Mouse (Mus musculus) thymus, adult 2 months (tissue): ENCODE measurements at regions not wholly inside any gene's neighbourhood (a gene's known extent, or its start where the extent isn't known, plus 50 kb on each side); places are given as distances from the start of the nearest gene placed in this dataset.

ENCODE experiments used
- DNase-seq: peaks from one replicate; pipeline ENCODE4 v3.0.0; 2021
- H3K27ac ChIP-seq: fragments of 200-500 bp; 2 replicates; pipeline ENCODE4 v1.5.1; 2012; ENCODE audit warnings: low read length, control low read depth; ENCODE audit not compliant: control insufficient read depth, insufficient read depth
- H3K27me3 ChIP-seq: fragments of 200-500 bp; 2 replicates; pipeline ENCODE4 v1.6.1; 2012; ENCODE audit warnings: mild to moderate bottlenecking, low read length, moderate library complexity, mixed read lengths; ENCODE audit not compliant: control insufficient read depth, insufficient read depth
- H3K36me3 ChIP-seq: fragments of 200-500 bp; 2 replicates; pipeline ENCODE4 v1.6.1; 2012; ENCODE audit warnings: mild to moderate bottlenecking, low read length, moderate library complexity; ENCODE audit not compliant: control insufficient read depth, insufficient read depth
- H3K4me1 ChIP-seq: fragments of 200-500 bp; replicated peaks from 2 replicates; pipeline ENCODE4 v1.6.1; 2012; ENCODE audit warnings: low read length; ENCODE audit not compliant: control insufficient read depth, insufficient read depth
- H3K4me3 ChIP-seq: fragments of 200-500 bp; 2 replicates; pipeline ENCODE4 v1.5.1; 2012; ENCODE audit warnings: mild to moderate bottlenecking, low read length, control low read depth, moderate library complexity; ENCODE audit not compliant: control insufficient read depth, insufficient read depth
- CTCF ChIP-seq: fragments of 200-500 bp; IDR thresholded peaks from 2 replicates; pipeline ENCODE4 v1.5.1; 2012; ENCODE audit warnings: mild to moderate bottlenecking, control low read depth, low read length, moderate library complexity, borderline replicate concordance; ENCODE audit not compliant: control insufficient read depth, poor library complexity, insufficient read depth; ENCODE audit errors: extremely low read depth
- POLR2A ChIP-seq: fragments of 200-500 bp; IDR thresholded peaks from 2 replicates; pipeline ENCODE4 v1.6.1; 2012; ENCODE audit warnings: mild to moderate bottlenecking, low read length, control low read depth, moderate library complexity; ENCODE audit not compliant: control insufficient read depth, poor library complexity, insufficient read depth; ENCODE audit errors: extremely low read depth
- WGBS: fragments of 180-500 bp; shearing (Covaris S2); methylation state at CpG from one replicate; pipeline ENCODE4 v1.1.7; 2018; 5-methylcytosine and 5-hydroxymethylcytosine counted together

GRCm38 (mm10) chr6:100121240-100121639, 166.0 kb downstream of the Rybp start:
- WGBS = 34% methylated on average over 6 of the region's 6 CpGs
- no peak overlapping the region for H3K4me3 ChIP-seq
- TF ChIP-seq POLR2A = no peak
- TF ChIP-seq CTCF = no peak
- no peaks in the 10 kb centered on the region for H3K4me1 ChIP-seq
- no peak overlapping the region for H3K27ac ChIP-seq
- H3K27me3 ChIP-seq = no peaks in the 10 kb centered on the region
- no peaks in the 10 kb centered on the region for H3K36me3 ChIP-seq
- DNase-seq = no peak

- no peak overlapping the region for H3K27ac ChIP-seq
- no peak overlapping the region for H3K4me3 ChIP-seq
- 95% methylated on average over 16 of the region's 16 CpGs for WGBS
- TF ChIP-seq POLR2A (no peak), CTCF (no peak)
- no peaks in the 10 kb centered on the region for H3K4me1 ChIP-seq
- no peaks in the 10 kb centered on the region for H3K36me3 ChIP-seq
- H3K27me3 ChIP-seq = no peaks in the 10 kb centered on the region
- DNase-seq = no peak
Measured at GRCm38 (mm10) chr6:100120017-100120944, 167.0 kb downstream of the Rybp start.

- H3K4me1 ChIP-seq = no peaks in the 10 kb centered on the region; the same call in 1 of the 2 replicates
- no peak for DNase-seq
- H3K4me3 ChIP-seq = no peak overlapping the region
- no peak for TF ChIP-seq CTCF
- TF ChIP-seq POLR2A = no peak
- no peak overlapping the region for H3K27ac ChIP-seq
- no peaks in the 10 kb centered on the region for H3K27me3 ChIP-seq
- no peaks in the 10 kb centered on the region for H3K36me3 ChIP-seq
- WGBS = 97% methylated on average over 3 of the region's 3 CpGs
Measured at GRCm38 (mm10) chr6:100117084-100117483, 170.2 kb downstream of the Rybp start.

GRCm38 (mm10) chr6:100113393-100114137, 173.7 kb downstream of the Rybp start:
- 93% methylated on average over 4 of the region's 4 CpGs for WGBS
- Histone ChIP-seq H3K4me1 (no peaks in the 10 kb centered on the region; the same call in 1 of the 2 replicates), H3K4me3 (no peak overlapping the region), H3K27ac (no peak overlapping the region), H3K36me3 (no peaks in the 10 kb centered on the region), H3K27me3 (no peaks in the 10 kb centered on the region)
- no peak for TF ChIP-seq POLR2A
- no peak for TF ChIP-seq CTCF
- no peak for DNase-seq

GRCm38 (mm10) chr6:100110981-100111660, 176.2 kb downstream of the Rybp start:
- Histone ChIP-seq H3K36me3 (no peaks in the 10 kb centered on the region), H3K4me1 (no peaks in the 10 kb centered on the region; the same call in 1 of the 2 replicates), H3K4me3 (no peak overlapping the region), H3K27ac (no peak overlapping the region), H3K27me3 (no peaks in the 10 kb centered on the region)
- no peak for DNase-seq
- 81% methylated on average over 2 of the region's 2 CpGs for WGBS
- TF ChIP-seq POLR2A (no peak), CTCF (no peak)

GRCm38 (mm10) chr6:100109979-100110378, 177.3 kb downstream of the Rybp start:
- DNase-seq = no peak
- Histone ChIP-seq H3K4me3 (no peak overlapping the region), H3K36me3 (no peaks in the 10 kb centered on the region), H3K27ac (no peak overlapping the region), H3K4me1 (no peaks in the 10 kb centered on the region; the same call in 1 of the 2 replicates), H3K27me3 (no peaks in the 10 kb centered on the region)
- no peak for TF ChIP-seq POLR2A
- no peak for TF ChIP-seq CTCF
- WGBS = 28% methylated on average over 7 of the region's 7 CpGs
